Mouse (Mus musculus): ENCODE data around the gene Ptpn14.

Ptpn14 gene

DNA sequence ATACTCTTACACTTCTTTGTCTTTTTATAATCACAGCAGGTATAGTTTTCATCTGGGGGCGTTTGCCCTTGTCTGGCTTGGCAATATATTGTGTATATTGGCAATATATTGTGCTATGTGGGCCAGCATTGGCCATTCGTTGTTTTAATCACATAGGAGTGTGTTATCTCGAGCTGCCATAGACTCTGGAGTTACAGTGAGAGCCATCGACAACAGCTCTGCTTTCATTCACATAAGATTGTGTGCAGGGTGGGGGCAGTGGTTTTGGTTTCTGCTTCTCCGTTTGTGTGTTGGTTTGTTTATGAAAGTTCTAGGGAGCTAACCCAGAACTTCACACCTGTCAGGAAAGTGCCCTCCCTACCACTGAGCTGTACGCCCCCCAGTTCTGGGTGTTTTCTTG is 138.6 kb downstream of the Ptpn14 start:
- DNase-seq (ENCODE audit: low spot score in 2 of 2), result no peak

DNA sequence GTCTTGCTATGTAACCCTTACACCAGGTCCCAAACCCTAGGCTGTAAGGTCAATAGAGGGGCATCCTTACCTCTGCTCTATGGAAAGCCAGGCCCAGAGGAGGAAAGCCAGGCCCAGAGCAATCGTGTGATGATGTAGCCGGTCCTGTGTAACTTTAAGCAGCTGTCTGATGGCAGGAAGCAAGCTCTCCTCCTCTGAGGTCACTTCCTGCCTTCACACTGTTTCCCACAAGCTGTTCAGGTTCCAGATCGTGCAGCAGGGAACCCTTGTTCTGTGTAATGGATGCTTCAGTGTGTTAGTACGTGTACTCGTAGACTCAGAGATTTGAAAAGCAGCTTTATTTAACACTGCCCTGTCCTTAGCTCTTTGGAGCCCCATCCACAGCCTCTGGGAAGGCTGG is 139.0 kb downstream of the Ptpn14 start:
- DNase-seq (ENCODE audit: low spot score in 2 of 2), result no peak

DNA sequence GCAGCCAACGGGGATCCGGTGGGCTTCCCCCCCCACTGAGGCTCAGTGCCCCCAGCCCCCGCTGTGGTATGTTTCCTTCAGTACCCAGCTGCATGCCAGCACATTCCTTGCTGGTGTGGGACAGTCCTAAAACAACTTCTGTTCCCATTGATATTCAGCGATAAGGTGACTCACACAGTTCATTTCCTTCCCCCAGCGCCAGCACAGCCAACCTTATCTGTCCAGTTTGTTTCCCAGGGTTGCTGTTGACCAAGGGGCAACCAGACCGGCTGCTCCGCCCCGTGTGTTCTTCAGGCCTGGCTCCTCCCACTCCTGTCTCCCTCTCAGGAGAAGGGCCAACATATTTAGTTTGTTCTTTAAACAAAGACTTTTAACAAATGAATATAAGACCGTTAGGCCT is 139.4 kb downstream of the Ptpn14 start:
- DNase-seq (ENCODE audit: low spot score in 2 of 2), result no peak

DNA sequence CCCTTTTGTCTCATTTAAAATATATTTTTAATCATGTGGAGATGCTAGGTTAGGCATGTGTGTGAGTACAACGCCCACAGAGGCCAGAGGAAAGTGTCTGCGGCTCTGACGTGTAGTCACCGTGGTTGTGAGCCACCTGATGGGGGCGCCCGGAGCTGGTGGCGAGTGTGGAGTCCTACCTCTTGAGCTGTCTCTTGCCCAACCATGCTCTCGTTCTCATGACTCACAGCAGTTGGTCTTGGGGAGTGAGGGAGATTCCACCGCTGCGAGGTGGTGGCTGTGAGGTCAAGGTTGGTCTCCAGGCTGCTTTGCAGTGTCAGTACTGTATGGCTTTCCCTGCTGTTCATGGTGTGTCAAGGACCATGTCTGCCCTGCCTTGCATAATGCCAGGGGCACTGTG is 140.0 kb downstream of the Ptpn14 start:
- no peak for DNase-seq (ENCODE audit: low spot score in 2 of 2)

DNA sequence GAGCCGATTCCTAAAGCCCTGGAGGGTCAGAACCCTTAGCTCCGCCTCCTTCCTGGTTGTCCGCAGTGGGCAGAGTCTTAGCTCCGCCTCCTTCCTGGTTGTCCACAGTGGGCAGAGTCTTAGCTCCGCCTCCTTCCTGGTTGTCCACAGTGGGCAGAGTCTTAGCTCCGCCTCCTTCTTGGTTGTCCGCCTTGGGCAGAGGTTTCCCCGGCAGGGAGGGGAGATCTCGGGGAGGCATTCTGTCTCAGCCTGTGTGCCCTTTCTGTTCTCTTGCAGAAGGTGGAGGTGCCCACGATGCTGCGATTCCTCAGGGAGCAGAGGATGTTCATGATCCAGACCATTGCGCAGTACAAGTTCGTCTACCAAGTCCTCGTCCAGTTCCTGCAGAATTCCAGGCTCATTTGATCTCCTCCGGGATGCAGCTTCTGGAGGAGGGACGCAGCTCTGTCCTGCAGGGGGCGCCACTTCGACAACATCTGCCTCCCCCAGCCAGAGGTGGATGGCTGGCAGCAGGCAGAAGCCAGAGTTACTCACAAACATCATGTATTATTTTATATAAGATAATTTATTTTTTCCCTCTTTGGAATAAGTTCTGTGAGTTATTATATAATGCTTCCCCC is 141.7 kb downstream of the Ptpn14 start:
- DNase-seq (ENCODE audit: low spot score in 2 of 2), result no peak

DNA sequence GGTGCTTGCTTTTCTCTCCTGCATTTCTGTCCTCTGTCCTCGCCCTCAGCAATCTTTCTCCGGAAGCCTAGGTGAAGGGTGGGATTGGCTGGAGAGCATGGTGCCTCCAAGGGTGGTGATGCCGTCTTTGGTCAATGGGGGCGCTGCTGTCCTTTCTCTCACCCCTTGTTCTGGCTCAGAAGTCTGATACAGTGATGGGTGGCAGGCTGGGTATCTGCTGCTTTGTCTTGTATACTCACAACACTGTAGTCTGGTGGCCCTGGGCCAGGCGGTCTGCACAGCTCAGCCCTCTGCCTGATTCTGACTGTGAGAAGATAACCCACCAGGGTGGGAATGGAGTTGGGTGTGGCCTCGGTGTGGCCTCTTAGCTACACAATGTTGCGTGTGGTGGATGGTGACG is 142.5 kb downstream of the Ptpn14 start:
- DNase-seq (ENCODE audit: low spot score in 2 of 2), result no peak

DNA sequence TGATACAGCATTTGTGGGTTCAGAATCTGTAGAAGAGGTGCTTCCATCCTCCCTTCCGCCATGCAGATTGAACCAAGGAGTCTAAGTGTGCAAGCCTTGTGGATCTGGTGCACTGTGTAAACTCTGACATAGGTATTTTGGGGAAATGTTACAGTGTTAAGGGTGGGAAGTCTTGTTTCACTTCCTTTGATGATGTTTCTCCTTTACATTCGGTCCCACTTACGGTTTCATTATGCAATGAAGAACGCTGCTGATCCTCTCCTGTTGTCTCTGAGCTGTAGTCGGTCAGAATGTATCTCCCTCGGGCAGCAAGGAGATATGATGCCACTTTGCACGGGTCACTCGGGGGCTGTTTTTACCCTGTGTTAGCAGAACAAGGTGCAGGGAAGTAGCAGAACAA is 143.6 kb downstream of the Ptpn14 start:
- no peak for DNase-seq (ENCODE audit: low spot score in 2 of 2)

DNA sequence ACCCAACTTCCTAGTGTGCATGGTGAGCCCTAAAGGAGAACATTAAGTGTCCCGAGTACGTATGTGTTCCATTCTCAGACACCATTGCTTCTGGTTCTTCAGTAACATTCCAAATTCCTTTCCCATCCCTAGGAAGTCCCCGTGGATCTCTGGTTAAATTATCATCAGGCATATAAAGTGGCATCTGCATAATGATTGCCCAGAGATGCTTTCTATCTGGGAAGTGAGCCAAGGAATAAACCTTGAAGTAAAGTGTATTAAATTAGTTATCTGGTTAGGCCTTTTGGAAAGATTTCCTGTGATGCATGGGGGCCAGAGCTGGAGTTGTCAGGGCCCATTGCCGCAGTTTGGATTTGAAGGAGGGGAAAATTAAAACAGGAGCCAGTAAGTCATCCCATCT is 144.0 kb downstream of the Ptpn14 start:
- no peak for DNase-seq (ENCODE audit: low spot score in 2 of 2)

DNA sequence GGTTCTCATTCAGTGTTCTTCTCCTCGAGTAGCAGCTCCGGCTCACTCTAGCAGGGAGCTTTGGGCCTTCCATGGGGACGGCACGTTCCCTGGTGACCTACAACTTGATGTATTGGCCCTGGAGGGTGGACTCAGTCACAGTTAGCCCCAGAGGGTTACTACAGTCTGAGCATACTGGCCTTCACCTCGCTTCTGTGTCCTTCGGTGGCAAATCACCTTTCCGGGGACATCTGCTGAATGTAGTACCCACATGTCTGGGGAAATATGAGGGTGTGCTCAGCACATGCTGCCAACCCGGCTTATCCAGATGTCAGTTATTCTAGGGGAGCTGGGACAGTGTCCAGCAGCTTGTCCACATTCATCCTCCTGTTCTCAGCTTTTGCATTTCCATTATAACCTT is 145.5 kb downstream of the Ptpn14 start:
- no peak for DNase-seq (ENCODE audit: low spot score in 2 of 2)

DNA sequence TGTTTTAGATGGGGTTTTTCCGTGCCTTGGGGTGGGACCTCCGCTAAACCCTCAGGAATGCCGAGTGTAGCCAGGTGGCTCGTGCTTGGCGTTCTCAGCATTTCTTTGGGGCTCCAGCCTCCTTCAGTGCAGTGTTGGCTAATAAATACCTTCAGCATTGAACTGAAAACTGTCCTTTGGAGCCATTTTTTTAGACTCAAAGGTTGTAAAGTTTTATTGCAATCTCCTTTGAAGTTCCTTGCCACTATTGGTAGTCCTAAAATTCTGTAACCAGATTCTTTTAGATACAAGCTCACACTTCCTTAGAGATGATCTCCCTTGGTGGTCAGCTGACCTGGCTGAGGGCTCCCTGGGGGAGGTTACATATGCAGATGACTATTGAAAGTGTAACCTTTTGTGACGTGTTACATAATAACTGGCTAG is 147.4 kb downstream of the Ptpn14 start:
- no peak for DNase-seq (ENCODE audit: low spot score in 2 of 2)

DNA sequence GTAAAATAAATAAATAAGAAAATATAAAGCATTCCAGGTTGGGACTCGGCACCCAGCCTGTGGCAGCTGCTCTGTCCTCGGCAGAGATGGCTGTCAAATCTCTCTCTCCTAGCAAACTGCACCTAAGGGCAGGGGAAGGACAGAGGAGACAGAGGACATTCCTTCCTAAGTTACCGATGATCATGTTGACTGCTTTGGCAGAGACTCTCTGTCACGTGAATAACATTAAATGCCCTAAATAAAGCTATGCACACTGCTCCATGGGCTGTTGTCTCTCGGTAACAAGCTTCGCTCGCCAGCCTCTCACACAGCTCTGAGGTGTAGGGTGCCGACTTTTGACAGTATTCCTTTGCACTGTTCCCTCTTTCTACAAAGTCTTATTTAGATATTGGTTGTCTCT is 148.1 kb downstream of the Ptpn14 start:
- no peak for DNase-seq (ENCODE audit: low spot score in 2 of 2)

DNA sequence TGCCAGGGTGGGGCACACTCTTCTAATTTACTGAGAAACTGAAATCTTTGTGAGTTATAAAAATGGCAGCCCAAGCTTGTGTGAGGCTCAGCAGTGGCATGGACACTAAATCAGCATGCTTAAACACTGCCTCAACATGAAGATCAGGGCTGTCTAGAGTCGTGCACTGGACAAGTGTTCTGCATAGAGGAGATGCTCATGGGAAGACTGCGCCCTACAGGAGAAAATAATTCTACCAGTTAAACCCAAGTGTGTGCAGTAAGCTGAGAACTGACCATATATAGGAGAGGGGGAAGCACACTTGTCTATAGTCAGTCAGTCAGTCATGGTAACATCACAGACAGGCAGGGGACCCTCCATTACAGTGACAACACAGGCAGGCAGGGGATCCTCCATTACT is 151.1 kb downstream of the Ptpn14 start:
- DNase-seq (ENCODE audit: low spot score in 2 of 2), result no peak

DNA sequence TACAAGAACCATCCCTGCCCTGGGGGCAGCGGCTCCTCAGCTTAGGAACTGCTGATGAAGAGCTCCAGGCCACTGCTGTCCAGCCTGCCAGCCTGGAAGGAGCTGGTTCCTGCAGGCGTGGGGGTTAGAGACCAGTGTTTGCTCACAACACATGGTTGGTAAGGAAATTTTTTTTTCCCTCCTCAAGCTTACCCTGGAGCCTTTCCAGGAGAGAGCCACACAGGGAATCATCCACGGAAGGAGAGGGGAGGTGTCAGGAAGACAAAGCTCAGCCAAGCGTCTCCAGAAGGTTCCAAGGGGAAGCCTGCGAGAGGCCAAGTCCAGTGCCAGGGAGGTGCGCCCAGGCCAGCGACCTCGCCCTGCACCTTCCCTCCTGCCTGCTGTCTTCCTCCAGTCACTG is 151.9 kb downstream of the Ptpn14 start:
- DNase-seq (ENCODE audit: low spot score in 2 of 2), result no peak

DNA sequence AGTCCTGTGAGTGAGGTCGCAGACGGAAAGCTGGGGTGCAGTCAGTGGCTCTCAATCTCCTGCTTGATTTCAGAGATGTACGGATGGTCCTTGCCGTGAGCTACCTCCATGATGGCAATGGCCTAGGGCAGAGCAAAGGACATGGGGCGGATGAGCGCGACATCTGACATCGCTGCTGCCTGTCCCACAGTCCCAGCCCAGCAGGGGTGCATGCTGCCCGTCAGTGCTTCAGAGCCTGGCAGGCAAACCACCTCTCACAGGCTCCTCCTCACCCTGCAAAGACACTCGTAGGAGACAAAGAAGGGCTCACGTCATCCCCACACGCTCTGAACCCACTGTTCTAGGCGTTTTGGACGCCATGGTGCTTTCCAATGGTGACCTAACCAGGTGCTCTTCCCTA is 152.7 kb downstream of the Ptpn14 start:
- no peak for DNase-seq (ENCODE audit: low spot score in 2 of 2)

DNA sequence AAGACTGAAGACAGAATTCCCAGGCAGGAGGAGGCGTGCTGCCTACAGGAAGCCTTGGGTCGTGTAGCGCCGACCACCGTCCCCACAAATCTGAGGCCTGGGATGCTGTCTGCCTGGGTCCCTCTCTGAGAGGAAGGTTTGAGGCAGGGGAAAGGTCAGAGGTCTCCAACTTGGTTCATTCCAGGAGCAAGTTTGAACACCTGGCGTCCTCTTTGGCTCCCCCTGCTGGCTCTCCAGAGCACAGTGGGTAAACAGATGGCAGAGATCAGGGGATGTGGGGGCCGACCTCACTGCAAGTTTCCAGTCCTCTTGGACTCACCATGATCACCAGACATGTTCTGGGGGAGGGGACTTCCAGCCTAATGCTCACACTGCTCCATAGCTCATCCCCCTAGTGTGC is 154.8 kb downstream of the Ptpn14 start:
- peak; percentile 41 to 59 for DNase-seq (ENCODE audit: low spot score in 2 of 2)

DNA sequence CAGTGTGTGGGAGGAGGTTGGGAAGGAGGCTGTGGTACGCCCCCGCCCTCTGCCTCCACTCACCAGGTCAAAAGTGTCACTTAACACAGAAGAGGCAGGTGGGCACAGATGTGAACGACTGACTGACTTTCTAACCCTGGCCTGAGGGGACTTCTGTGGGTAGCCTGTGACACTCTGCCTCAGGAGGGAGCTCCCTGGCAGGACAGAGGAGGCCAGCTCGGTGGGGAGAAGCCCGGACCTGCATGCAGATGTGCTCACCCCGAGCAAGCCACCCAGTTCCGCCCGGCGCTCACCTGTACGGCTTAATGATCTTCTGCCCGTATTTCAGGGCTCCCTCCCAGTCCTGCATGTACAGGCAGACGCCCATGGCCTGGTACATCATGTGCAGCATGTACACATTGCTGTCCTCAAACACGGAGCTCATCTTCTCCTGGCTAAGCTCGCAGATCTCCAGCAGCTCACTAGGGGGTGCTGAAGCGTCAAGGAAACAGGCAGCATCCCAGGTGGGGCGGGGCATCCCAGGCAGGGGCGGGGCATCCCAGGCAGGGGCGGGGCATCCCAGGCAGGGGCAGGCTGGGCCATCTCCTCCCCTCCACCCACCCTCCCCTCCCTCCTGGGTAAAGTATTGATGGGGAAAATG is 155.6 kb downstream of the Ptpn14 start:
- DNase-seq (ENCODE audit: low spot score in 2 of 2), result peak; percentile 49 to 64

DNA sequence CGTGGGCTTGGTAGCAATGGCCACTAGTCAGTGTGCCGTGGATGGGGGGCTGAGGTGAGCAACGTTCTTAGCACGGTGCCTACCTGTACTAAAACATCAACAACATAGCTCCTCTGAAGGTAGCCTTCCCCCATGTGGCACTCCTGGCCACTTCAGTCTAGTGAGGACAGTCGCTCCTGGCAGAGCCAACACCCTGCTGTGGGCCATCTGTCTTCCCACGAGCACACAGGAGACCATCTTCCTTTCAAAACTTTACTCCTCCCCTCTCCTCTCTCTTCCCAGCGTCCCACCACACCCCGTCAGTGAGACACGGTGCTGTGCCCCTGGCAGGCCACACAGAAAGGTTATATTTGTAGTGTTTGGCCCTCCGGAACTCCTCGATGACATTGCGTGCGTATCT is 156.9 kb downstream of the Ptpn14 start:
- peak in 1 of 2 experiments; percentile 37 for DNase-seq (ENCODE audit: low spot score in 2 of 2)

DNA sequence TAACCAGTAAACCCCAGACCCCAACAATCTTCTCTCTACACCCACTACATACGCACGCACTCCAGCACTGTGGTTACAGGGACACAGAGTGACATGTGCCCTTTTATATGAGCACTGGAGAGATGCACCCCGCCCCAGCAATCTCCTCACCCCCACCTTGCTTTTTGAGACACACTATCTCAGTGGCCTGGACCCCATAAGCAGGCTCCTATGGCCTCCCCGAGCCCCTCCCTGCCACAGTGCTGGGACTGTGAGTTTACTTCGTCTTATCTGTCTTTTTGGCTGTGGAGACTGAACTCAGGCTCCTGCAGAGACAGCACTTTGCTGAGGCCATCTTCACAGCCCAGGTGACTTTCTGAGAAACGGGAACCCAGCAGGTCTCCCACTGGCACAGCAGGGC is 157.9 kb downstream of the Ptpn14 start:
- no peak for DNase-seq (ENCODE audit: low spot score in 2 of 2)

DNA sequence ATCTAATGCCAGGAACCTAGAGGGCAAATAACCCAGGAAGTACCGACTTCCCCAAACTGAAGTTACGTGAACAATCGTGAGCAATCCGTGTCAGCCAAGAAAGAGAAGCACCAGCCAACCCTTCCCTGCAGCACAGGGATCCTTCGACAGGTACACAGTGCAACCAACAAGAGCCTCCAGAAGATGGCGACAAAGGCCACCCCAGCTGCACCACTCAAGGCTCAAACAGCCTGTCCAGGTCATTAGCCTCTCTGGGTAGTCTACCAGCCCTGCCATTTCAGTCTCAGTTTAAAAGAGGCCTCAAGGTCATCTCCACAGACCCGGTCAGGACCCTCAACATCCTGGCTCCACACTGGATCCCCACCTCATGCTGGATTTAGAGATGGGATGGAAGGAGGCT is 159.4 kb downstream of the Ptpn14 start:
- peak in 1 of 2 experiments; percentile 64 for DNase-seq (ENCODE audit: low spot score in 2 of 2)

DNA sequence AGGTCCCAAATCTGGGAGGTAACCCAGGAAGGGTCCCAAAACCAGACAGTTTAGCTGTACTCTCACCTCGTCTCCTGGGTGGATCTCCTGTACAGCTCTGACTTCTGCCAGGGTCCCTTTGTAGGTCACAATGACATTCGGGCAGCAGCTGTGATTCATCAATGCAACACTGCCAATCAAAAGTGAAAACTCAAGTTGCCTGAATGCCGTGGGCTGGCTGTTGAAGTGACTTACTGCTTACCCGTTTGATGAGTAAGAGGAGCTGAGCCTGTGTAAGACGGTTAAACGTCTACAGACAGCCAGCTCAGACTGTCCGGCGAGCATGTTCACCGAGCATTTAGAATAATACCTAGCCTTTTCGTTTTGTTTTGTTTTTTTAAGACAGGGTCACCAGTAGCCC is 160.7 kb downstream of the Ptpn14 start:
- no peak for DNase-seq (ENCODE audit: low spot score in 2 of 2)

DNA sequence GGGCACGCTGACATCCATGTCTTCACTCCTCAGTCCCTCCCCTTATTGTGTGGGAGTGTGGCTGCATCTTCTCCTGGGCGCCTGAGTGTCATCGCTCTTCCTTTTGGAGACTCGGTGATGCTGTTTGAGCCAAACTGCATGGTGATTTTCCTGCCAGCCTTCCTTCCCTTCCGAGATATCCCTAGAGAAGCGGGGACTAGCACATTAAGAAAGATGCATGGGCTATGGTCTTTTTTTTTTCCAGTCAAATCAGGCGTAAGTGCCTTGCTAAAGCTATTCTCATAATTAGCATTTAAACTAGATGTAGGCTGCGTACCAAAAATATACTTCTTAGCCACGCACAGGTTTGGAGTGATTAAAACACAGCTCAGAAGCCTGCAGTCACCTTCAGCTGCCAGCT is 166.1 kb downstream of the Ptpn14 start:
- no peak for DNase-seq (ENCODE audit: low spot score in 2 of 2)

DNA sequence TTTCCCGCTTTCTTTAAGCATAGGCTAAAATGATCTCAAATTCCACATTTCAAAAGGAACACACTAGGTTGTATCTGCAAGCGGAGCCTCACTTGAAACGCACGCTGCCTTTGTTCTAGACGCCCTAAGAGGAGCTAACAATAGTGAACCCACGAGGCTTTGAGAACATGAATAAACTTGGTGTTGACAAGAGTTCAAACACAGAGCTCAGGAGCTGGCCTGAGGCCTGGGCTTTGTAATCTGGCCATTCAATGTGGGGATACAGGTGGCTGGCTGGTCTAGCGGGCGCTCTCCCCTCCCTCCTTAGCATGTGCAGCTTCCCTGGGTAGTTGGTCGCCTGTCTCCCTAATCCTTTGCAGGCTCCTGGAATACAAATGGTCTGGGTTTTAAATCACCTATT is 169.8 kb downstream of the Ptpn14 start:
- DNase-seq (ENCODE audit: low spot score in 2 of 2), result no peak

DNA sequence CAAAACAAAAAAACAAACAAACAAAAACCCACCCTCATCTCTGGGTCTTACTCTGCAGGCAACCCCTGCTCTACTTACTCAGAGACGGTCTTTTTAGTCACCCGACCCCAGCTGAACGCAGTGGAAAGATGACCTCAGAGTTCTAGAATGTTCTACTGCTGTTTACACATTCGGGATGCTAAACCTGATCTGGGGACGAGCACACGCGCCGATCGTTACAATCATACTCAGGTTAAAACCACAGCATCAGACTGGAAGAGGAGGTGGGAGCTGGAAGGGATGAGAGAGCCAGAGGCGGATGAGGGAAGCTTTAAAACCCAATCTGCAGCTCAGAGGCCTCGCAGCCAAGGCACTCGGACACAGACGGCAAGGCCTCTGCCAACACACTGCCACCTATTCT is 170.6 kb downstream of the Ptpn14 start:
- no peak for DNase-seq (ENCODE audit: low spot score in 2 of 2)

DNA sequence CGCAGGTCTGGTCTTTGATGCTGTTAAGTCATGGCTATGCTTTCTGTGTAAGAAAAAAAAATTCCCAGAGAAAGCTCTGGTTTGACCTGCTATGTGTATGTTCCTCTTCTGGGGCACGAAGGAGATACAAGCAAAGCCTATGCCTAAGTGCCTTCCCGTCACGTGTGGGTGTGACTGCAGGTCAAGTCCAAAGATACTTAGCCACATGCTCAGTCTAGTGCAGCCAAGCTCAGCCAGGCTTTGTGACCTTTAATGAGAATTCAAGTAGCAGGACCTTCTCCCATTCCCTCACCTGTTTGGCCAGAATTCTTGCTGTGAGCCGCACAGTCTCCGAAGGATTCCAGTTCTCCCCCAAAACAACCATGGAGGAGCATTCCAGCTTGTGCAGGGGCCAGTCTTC is 171.5 kb downstream of the Ptpn14 start:
- no peak for DNase-seq (ENCODE audit: low spot score in 2 of 2)

All from cerebellum, postnatal 4 days (tissue).